Mouse (Mus musculus): ENCODE results near the gene Pitpnm3. TPM values are rescaled to one million over a fixed set of nuclear protein-coding genes. Genes with fewer than 3 reads are reported as not detected.

Pitpnm3 gene
- polyA plus RNA-seq, 1 experiment from 2014 or later, result 0.01 TPM

GRCm38 (mm10) chr11:72052636-72053035, 82.9 kb downstream of the Pitpnm3 start:
- Histone ChIP-seq H3K4me1 (ENCODE audit: control insufficient read depth, low read depth, low read length) (peaks cover 2% of the 10 kb centered on the region; the same call in 1 of the 2 replicates), H3K9ac (ENCODE audit: low read depth, low read length) (no peak overlapping the region), H3K4me3 (ENCODE audit: low read depth, low read length) (no peak overlapping the region), H3K27me3 (ENCODE audit: control insufficient read depth, insufficient read depth, low read depth, low read length) (peaks cover 28% of the 10 kb centered on the region), H3K9me3 (replicated peaks; ENCODE audit: control insufficient read depth, low read length) (no peaks in the 10 kb centered on the region), H3K36me3 (ENCODE audit: control insufficient read depth, insufficient read depth) (no peaks in the 10 kb centered on the region), H3K4me2 (ENCODE audit: low read depth, low read length) (no peak overlapping the region), H3K27ac (ENCODE audit: low read length) (no peak overlapping the region)
- WGBS (ENCODE audit: insufficient replicate concordance), result 4% methylated on average over 5 of the region's 5 CpGs
- ATAC-seq (ENCODE audit: low read depth), result 0 out of 2 replicates have a peak, but pooled peaks have one; percentile 35

- H3K4me1 ChIP-seq (ENCODE audit: control insufficient read depth, low read depth, low read length), result peaks cover 2% of the 10 kb centered on the region; the same call in 1 of the 2 replicates
- no peak overlapping the region for H3K4me2 ChIP-seq (ENCODE audit: low read depth, low read length)
- H3K36me3 ChIP-seq (ENCODE audit: control insufficient read depth, insufficient read depth), result no peaks in the 10 kb centered on the region
- H3K9ac ChIP-seq (ENCODE audit: low read depth, low read length), result no peak overlapping the region
- 30% methylated on average over 3 of the region's 3 CpGs for WGBS (ENCODE audit: insufficient replicate concordance)
- no peaks in the 10 kb centered on the region for H3K9me3 ChIP-seq (replicated peaks; ENCODE audit: control insufficient read depth, low read length)
- no peak for ATAC-seq (ENCODE audit: low read depth)
- H3K4me3 ChIP-seq (ENCODE audit: low read depth, low read length), result no peak overlapping the region
- no peak overlapping the region for H3K27ac ChIP-seq (ENCODE audit: low read length)
- peaks cover 28% of the 10 kb centered on the region for H3K27me3 ChIP-seq (ENCODE audit: control insufficient read depth, insufficient read depth, low read depth, low read length)
Observed at GRCm38 (mm10) chr11:72052221-72052620, 83.4 kb downstream of the Pitpnm3 start.

DNA sequence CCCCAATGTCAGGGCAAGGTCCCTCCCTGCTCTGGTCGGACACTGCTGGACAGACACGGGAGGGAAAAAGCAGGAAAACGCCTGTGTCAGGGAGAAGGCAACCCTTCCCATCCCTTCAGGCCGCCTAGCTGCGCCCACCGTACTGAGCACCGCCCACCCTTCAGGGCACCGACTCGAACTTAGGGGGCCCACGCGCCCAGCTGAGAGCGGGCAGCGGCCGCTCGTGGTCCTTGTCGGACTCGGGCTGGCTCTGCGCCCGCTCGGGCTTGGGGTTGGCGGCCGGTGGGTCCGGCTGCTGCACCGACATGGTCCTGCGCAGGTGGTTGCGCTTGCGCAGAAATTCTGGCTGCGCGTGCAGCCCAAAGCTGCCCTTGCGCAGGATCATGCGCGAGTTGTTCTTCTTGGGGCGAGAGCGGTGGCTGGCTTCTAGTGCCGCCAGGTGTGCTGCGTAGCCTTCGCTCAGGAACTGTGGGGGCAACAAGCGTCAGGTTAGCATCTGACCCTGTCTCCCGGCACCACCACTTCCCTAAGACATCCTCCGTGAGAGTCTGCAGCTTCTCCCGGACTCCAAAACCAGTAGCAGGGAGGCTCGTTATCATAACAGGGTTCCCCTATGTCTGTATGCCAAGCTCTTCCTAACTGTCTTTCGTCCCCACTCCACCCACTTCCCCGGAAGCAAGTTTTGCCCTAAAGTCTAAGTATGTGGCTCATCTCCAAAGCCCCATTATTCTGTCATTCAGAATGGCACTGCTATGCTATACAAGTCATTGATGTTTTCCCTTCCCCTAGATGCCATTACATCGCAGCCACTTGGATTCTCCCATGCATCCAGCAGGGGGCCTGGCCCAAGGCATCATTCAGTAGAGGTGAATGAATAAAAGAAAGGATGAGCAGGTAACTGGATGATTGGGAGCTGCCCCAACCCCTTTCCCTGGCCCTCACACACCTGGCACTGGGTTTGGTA, 84.4 kb downstream of the Pitpnm3 start:
- Histone ChIP-seq H3K27ac (ENCODE audit: low read length) (no peak overlapping the region), H3K4me3 (ENCODE audit: low read depth, low read length) (peak overlapping the region; percentile 35), H3K27me3 (ENCODE audit: control insufficient read depth, insufficient read depth, low read depth, low read length) (peaks cover 28% of the 10 kb centered on the region), H3K9me3 (replicated peaks; ENCODE audit: control insufficient read depth, low read length) (no peaks in the 10 kb centered on the region), H3K36me3 (ENCODE audit: control insufficient read depth, insufficient read depth) (no peaks in the 10 kb centered on the region), H3K4me2 (ENCODE audit: low read depth, low read length) (peak overlapping the region; percentile 59), H3K4me1 (ENCODE audit: control insufficient read depth, low read depth, low read length) (peaks cover 2% of the 10 kb centered on the region; the same call in 1 of the 2 replicates), H3K9ac (ENCODE audit: low read depth, low read length) (no peak overlapping the region)
- WGBS (ENCODE audit: insufficient replicate concordance), result 3% methylated on average over 45 of the region's 45 CpGs
- ATAC-seq (ENCODE audit: low read depth), result no peak; the same call in 1 of the 2 replicates

GRCm38 (mm10) chr11:72050168-72050894, 85.2 kb downstream of the Pitpnm3 start:
- H3K9ac ChIP-seq (ENCODE audit: low read depth, low read length), result no peak overlapping the region
- H3K27me3 ChIP-seq (ENCODE audit: control insufficient read depth, insufficient read depth, low read depth, low read length), result peaks cover 28% of the 10 kb centered on the region
- no peaks in the 10 kb centered on the region for H3K9me3 ChIP-seq (replicated peaks; ENCODE audit: control insufficient read depth, low read length)
- no peak overlapping the region for H3K27ac ChIP-seq (ENCODE audit: low read length)
- peaks cover 2% of the 10 kb centered on the region; the same call in 1 of the 2 replicates for H3K4me1 ChIP-seq (ENCODE audit: control insufficient read depth, low read depth, low read length)
- peak overlapping the region; percentile 59 for H3K4me2 ChIP-seq (ENCODE audit: low read depth, low read length)
- H3K36me3 ChIP-seq (ENCODE audit: control insufficient read depth, insufficient read depth), result no peaks in the 10 kb centered on the region
- 25% methylated on average over 14 of the region's 14 CpGs for WGBS (ENCODE audit: insufficient replicate concordance)
- H3K4me3 ChIP-seq (ENCODE audit: low read depth, low read length), result peak overlapping the region; percentile 35; the same call in 1 of the 2 replicates
- ATAC-seq (ENCODE audit: low read depth), result no peak

- no peak overlapping the region for H3K4me2 ChIP-seq (ENCODE audit: low read depth, low read length)
- H3K4me1 ChIP-seq (ENCODE audit: control insufficient read depth, low read depth, low read length), result peaks cover 2% of the 10 kb centered on the region; the same call in 1 of the 2 replicates
- no peak for ATAC-seq (ENCODE audit: low read depth)
- 54% methylated on average over 8 of the region's 8 CpGs for WGBS (ENCODE audit: insufficient replicate concordance)
- no peaks in the 10 kb centered on the region for H3K36me3 ChIP-seq (ENCODE audit: control insufficient read depth, insufficient read depth)
- H3K9ac ChIP-seq (ENCODE audit: low read depth, low read length), result no peak overlapping the region
- no peaks in the 10 kb centered on the region for H3K9me3 ChIP-seq (replicated peaks; ENCODE audit: control insufficient read depth, low read length)
- H3K27ac ChIP-seq (ENCODE audit: low read length), result no peak overlapping the region
- H3K4me3 ChIP-seq (ENCODE audit: low read depth, low read length), result no peak overlapping the region
- H3K27me3 ChIP-seq (ENCODE audit: control insufficient read depth, insufficient read depth, low read depth, low read length), result peaks cover 28% of the 10 kb centered on the region
Observed at GRCm38 (mm10) chr11:72049171-72049759, 86.3 kb downstream of the Pitpnm3 start.

DNA sequence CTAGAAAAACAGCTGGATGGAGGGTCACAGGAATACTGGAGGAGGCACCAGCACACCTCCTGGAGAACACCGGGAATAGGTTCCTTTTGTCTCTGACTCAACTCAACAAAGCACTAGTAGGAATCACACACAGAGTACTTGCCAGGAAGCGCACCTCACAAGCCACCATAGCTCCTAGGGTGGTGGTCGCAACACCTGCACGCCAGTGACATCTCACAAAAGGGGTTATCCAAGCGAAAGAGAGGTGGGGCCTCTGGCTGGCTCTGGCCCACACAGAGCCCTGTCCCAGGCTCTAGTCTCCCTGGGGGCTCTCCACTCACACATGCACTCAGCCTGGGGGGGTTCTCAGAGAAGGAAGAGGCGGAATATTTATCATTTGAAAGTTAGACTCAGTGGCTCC, 86.8 kb downstream of the Pitpnm3 start:
- ATAC-seq (ENCODE audit: low read depth), result no peak
- Histone ChIP-seq H3K9me3 (replicated peaks; ENCODE audit: control insufficient read depth, low read length) (no peaks in the 10 kb centered on the region), H3K36me3 (ENCODE audit: control insufficient read depth, insufficient read depth) (no peaks in the 10 kb centered on the region), H3K27me3 (ENCODE audit: control insufficient read depth, insufficient read depth, low read depth, low read length) (peaks cover 28% of the 10 kb centered on the region), H3K4me2 (ENCODE audit: low read depth, low read length) (no peak overlapping the region), H3K4me1 (ENCODE audit: control insufficient read depth, low read depth, low read length) (peaks cover 2% of the 10 kb centered on the region; the same call in 1 of the 2 replicates), H3K4me3 (ENCODE audit: low read depth, low read length) (no peak overlapping the region), H3K27ac (ENCODE audit: low read length) (no peak overlapping the region), H3K9ac (ENCODE audit: low read depth, low read length) (no peak overlapping the region)
- 48% methylated on average over 6 of the region's 6 CpGs for WGBS (ENCODE audit: insufficient replicate concordance)

- ATAC-seq (ENCODE audit: low read depth), result no peak
- WGBS (ENCODE audit: insufficient replicate concordance), result 62% methylated on average over 3 of the region's 3 CpGs
- Histone ChIP-seq H3K27me3 (ENCODE audit: control insufficient read depth, insufficient read depth, low read depth, low read length) (peaks cover 1% of the 10 kb centered on the region; the same call in 1 of the 2 replicates), H3K36me3 (ENCODE audit: control insufficient read depth, insufficient read depth) (no peaks in the 10 kb centered on the region), H3K27ac (ENCODE audit: low read length) (no peak overlapping the region), H3K4me1 (ENCODE audit: control insufficient read depth, low read depth, low read length) (peaks cover 14% of the 10 kb centered on the region), H3K9ac (ENCODE audit: low read depth, low read length) (no peak overlapping the region), H3K4me3 (ENCODE audit: low read depth, low read length) (no peak overlapping the region), H3K4me2 (ENCODE audit: low read depth, low read length) (no peak overlapping the region), H3K9me3 (replicated peaks; ENCODE audit: control insufficient read depth, low read length) (no peaks in the 10 kb centered on the region)
Observed at GRCm38 (mm10) chr11:72044231-72044630, 91.3 kb downstream of the Pitpnm3 start.

DNA sequence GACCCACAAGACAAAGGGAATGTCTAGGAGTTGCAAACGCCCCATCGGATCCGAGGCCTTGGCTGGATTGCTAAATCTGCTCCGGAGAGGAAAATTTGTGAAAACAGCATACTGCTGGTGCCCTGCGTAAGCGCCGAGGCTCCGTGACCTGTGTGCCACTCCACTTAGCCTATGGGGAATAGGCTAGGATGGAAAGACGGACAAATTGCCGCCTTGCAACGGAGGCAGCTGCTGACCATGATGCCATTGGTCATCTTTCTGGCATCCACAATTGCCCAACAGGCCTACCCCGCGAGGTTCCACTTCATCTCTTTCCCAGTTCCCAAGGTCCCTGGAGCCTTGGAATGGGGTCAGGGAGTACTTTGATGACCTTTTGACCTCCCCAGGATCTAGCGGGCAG, 92.9 kb downstream of the Pitpnm3 start:
- Histone ChIP-seq H3K9me3 (replicated peaks; ENCODE audit: control insufficient read depth, low read length) (no peaks in the 10 kb centered on the region), H3K36me3 (ENCODE audit: control insufficient read depth, insufficient read depth) (no peaks in the 10 kb centered on the region), H3K4me2 (ENCODE audit: low read depth, low read length) (peak overlapping the region; percentile 74), H3K4me1 (ENCODE audit: control insufficient read depth, low read depth, low read length) (peaks cover 14% of the 10 kb centered on the region), H3K27ac (ENCODE audit: low read length) (no peak overlapping the region), H3K9ac (ENCODE audit: low read depth, low read length) (peak overlapping the region; percentile 6; the same call in 1 of the 2 replicates), H3K4me3 (ENCODE audit: low read depth, low read length) (peak overlapping the region; percentile 59), H3K27me3 (ENCODE audit: control insufficient read depth, insufficient read depth, low read depth, low read length) (no peaks in the 10 kb centered on the region)
- 0 out of 2 replicates have a peak, but pooled peaks have one; percentile 3 for ATAC-seq (ENCODE audit: low read depth)
- 2% methylated on average over 14 of the region's 14 CpGs for WGBS (ENCODE audit: insufficient replicate concordance)
